Mouse (Mus musculus) heart, postnatal 14 days (tissue): ENCODE measurements around the gene Sdc3. TPM values are rescaled to one million over a fixed set of nuclear protein-coding genes. Genes with fewer than 3 reads are reported as not detected.
A peak's percentile ranks its signal among the peaks of the same experiment; 100 is the strongest.

Experiments used
- DNase-seq, 2 experiments: peaks; one replicate each; pipeline ENCODE4 v3.0.0; 2021 to 2022
- intact Hi-C: fragments of 180-260 bp; cut with DNase I; formaldehyde crosslinking; loops from one replicate; pipeline ENCODE4 v1.15.1; 2025
- long read RNA-seq, 2 experiments: library from polyadenylated mRNA; stranded (forward); transcript quantifications; one replicate each; pipeline ENCODE4 v2.0.0; 2021
- total RNA-seq, 2 experiments: library from RNA; stranded (reverse); gene quantifications; 2 replicates each; pipeline ENCODE4 v1.2.3; 2021

Sdc3 gene
- 10 to 100 TPM; 43.0 to 50.6 TPM for total RNA-seq
- long read RNA-seq, experiment 1, full-length matches to known transcripts, result 14 of 33 reads
- long read RNA-seq, experiment 1, partial matches to known transcripts, result 2 of 33 reads
- long read RNA-seq, experiment 1, other reads (novel, unspliced or antisense), result 17 of 33 reads
- long read RNA-seq, experiment 2, full-length matches to known transcripts, result 10 of 28 reads
- long read RNA-seq, experiment 2, partial matches to known transcripts, result 18 of 28 reads
- long read RNA-seq, experiment 2, other reads (novel, unspliced or antisense), result 0 of 28 reads

GRCm38 (mm10) chr4:130792376-130793179 lies at the start of gene Sdc3:
Sdc3 (plus strand) TSS chr4:130792537.
- DNase-seq, result peak; percentile 70 to 77
- intact Hi-C loops, result no loop called here

GRCm38 (mm10) chr4:130744058-130744457 lies 48.3 kb upstream of the Sdc3 start:
- intact Hi-C loops, result no loop called here
- DNase-seq, result no peak

- intact Hi-C loops, result no loop called here
- no peak for DNase-seq
Observed at GRCm38 (mm10) chr4:130745561-130746306, 46.6 kb upstream of the Sdc3 start.

- intact Hi-C loops, result no loop called here
- no peak for DNase-seq
Observed at GRCm38 (mm10) chr4:130749566-130749965, 42.8 kb upstream of the Sdc3 start.

GRCm38 (mm10) chr4:130751966-130752365 lies 40.4 kb upstream of the Sdc3 start:
- intact Hi-C loops, result no loop called here

GRCm38 (mm10) chr4:130752591-130752990 lies 39.7 kb upstream of the Sdc3 start:
- no peak for DNase-seq
- intact Hi-C loops, result no loop called here

More at GRCm38 (mm10) chr4:130751966-130752365, 40.4 kb upstream of the Sdc3 start:
- no peak for DNase-seq

GRCm38 (mm10) chr4:130753755-130754154 lies 38.6 kb upstream of the Sdc3 start:
- intact Hi-C loops, result no loop called here
- peak; percentile 41 to 69 for DNase-seq

- no peak for DNase-seq
- intact Hi-C loops, result no loop called here
Observed at GRCm38 (mm10) chr4:130754776-130755175, 37.6 kb upstream of the Sdc3 start.

- DNase-seq, result no peak
- intact Hi-C loops, result no loop called here
Observed at GRCm38 (mm10) chr4:130759875-130760274, 32.5 kb upstream of the Sdc3 start.

GRCm38 (mm10) chr4:130761809-130762208 lies 30.5 kb upstream of the Sdc3 start:
- no peak for DNase-seq
- intact Hi-C loops, result no loop called here

- DNase-seq, result no peak
- intact Hi-C loops, result no loop called here
Observed at GRCm38 (mm10) chr4:130765399-130766160, 26.8 kb upstream of the Sdc3 start.

GRCm38 (mm10) chr4:130766387-130766786 lies 25.9 kb upstream of the Sdc3 start:
- intact Hi-C loops, result no loop called here

GRCm38 (mm10) chr4:130766926-130767325 lies 25.4 kb upstream of the Sdc3 start:
- DNase-seq, result no peak
- intact Hi-C loops, result no loop called here

More at GRCm38 (mm10) chr4:130766387-130766786, 25.9 kb upstream of the Sdc3 start:
- DNase-seq, result no peak

- intact Hi-C loops, result no loop called here
- DNase-seq, result no peak
Observed at GRCm38 (mm10) chr4:130773899-130774298, 18.4 kb upstream of the Sdc3 start.

GRCm38 (mm10) chr4:130774822-130775221 lies 17.5 kb upstream of the Sdc3 start:
- intact Hi-C loops, result no loop called here
- DNase-seq, result no peak

- no peak for DNase-seq
- intact Hi-C loops, result no loop called here
Observed at GRCm38 (mm10) chr4:130777647-130778046, 14.7 kb upstream of the Sdc3 start.

- DNase-seq, result no peak
- intact Hi-C loops, result no loop called here
Observed at GRCm38 (mm10) chr4:130779037-130779436, 13.3 kb upstream of the Sdc3 start.

GRCm38 (mm10) chr4:130782492-130782891 lies 9.8 kb upstream of the Sdc3 start:
- no peak for DNase-seq
- intact Hi-C loops, result loop anchor here (10.0 kb wide), 1 partner anchor 1062 kb away; the partner anchor contains the start of gene Mecr

- intact Hi-C loops, result loop anchor here (10.0 kb wide), 1 partner anchor 1060 kb away; the partner anchor contains the start of gene Mecr
- DNase-seq, result peak; percentile 53 to 75
Observed at GRCm38 (mm10) chr4:130784755-130785154, 7.6 kb upstream of the Sdc3 start.

GRCm38 (mm10) chr4:130787530-130787929 lies 4.8 kb upstream of the Sdc3 start:
- DNase-seq, result no peak
- intact Hi-C loops, result loop anchor here (10.0 kb wide), 1 partner anchor 1057 kb away; the partner anchor contains the start of gene Mecr
